Mouse (Mus musculus): ENCODE measurements around the gene Tmem163.

Tmem163 gene

GRCm38 (mm10) chr1:127500701-127501100 is 178.6 kb downstream of the Tmem163 start:
- DNase-seq (ENCODE audit: extremely low spot score) = no peak

GRCm38 (mm10) chr1:127500219-127500618 is 179.1 kb downstream of the Tmem163 start:
- peak; percentile 77 for DNase-seq (ENCODE audit: extremely low spot score)

GRCm38 (mm10) chr1:127498746-127499145 is 180.6 kb downstream of the Tmem163 start:
- DNase-seq (ENCODE audit: extremely low spot score) = no peak

- peak; percentile 54 for DNase-seq (ENCODE audit: extremely low spot score)
These were observed 182.4 kb downstream of the Tmem163 start for GRCm38 (mm10) chr1:127496737-127497543.

GRCm38 (mm10) chr1:127487161-127487560 is 192.2 kb downstream of the Tmem163 start:
- DNase-seq (ENCODE audit: extremely low spot score) = no peak

GRCm38 (mm10) chr1:127484826-127485225 is 194.5 kb downstream of the Tmem163 start:
- peak; percentile 45 for DNase-seq (ENCODE audit: extremely low spot score)

GRCm38 (mm10) chr1:127484188-127484587 is 195.2 kb downstream of the Tmem163 start:
- no peak for DNase-seq (ENCODE audit: extremely low spot score)

- no peak for DNase-seq (ENCODE audit: extremely low spot score)
These were observed 196.4 kb downstream of the Tmem163 start for GRCm38 (mm10) chr1:127482911-127483310.

- no peak for DNase-seq (ENCODE audit: extremely low spot score)
These were observed 203.6 kb downstream of the Tmem163 start for GRCm38 (mm10) chr1:127475756-127476155.

- DNase-seq (ENCODE audit: extremely low spot score) = no peak
These were observed 209.2 kb downstream of the Tmem163 start for GRCm38 (mm10) chr1:127470175-127470574.

GRCm38 (mm10) chr1:127467238-127467637 is 212.1 kb downstream of the Tmem163 start:
- DNase-seq (ENCODE audit: extremely low spot score) = no peak

- no peak for DNase-seq (ENCODE audit: extremely low spot score)
These were observed 214.1 kb downstream of the Tmem163 start for GRCm38 (mm10) chr1:127465292-127465691.

GRCm38 (mm10) chr1:127464041-127464440 is 215.3 kb downstream of the Tmem163 start:
- DNase-seq (ENCODE audit: extremely low spot score) = no peak

GRCm38 (mm10) chr1:127461017-127461416 is 218.3 kb downstream of the Tmem163 start:
- DNase-seq (ENCODE audit: extremely low spot score) = no peak

- no peak for DNase-seq (ENCODE audit: extremely low spot score)
These were observed 219.8 kb downstream of the Tmem163 start for GRCm38 (mm10) chr1:127459576-127459975.

- DNase-seq (ENCODE audit: extremely low spot score) = peak; percentile 68
These were observed 220.3 kb downstream of the Tmem163 start for GRCm38 (mm10) chr1:127459015-127459451.

GRCm38 (mm10) chr1:127453397-127453796 is 226.0 kb downstream of the Tmem163 start:
- no peak for DNase-seq (ENCODE audit: extremely low spot score)

GRCm38 (mm10) chr1:127444836-127445485 is 234.4 kb downstream of the Tmem163 start:
- peak; percentile 4 for DNase-seq (ENCODE audit: extremely low spot score)

- peak; percentile 52 for DNase-seq (ENCODE audit: extremely low spot score)
These were observed 236.2 kb downstream of the Tmem163 start for GRCm38 (mm10) chr1:127442880-127443877.

GRCm38 (mm10) chr1:127441736-127442135 is 237.6 kb downstream of the Tmem163 start:
- DNase-seq (ENCODE audit: extremely low spot score) = no peak

GRCm38 (mm10) chr1:127441007-127441406 is 238.3 kb downstream of the Tmem163 start:
- no peak for DNase-seq (ENCODE audit: extremely low spot score)

- no peak for DNase-seq (ENCODE audit: extremely low spot score)
These were observed 239.9 kb downstream of the Tmem163 start for GRCm38 (mm10) chr1:127439452-127439891.

Data from embryo, embryonic 9.5 days (tissue).